Mouse (Mus musculus) 3T3-L1 (cell line): Measurements from ENCODE around the gene Gm49333.

ENCODE experiments used
- DNase-seq: peaks from one replicate; pipeline ENCODE4 v3.0.0-alpha.2; 2015; ENCODE audit warnings: low read depth, low spot score

The Gm49333 gene

DNA sequence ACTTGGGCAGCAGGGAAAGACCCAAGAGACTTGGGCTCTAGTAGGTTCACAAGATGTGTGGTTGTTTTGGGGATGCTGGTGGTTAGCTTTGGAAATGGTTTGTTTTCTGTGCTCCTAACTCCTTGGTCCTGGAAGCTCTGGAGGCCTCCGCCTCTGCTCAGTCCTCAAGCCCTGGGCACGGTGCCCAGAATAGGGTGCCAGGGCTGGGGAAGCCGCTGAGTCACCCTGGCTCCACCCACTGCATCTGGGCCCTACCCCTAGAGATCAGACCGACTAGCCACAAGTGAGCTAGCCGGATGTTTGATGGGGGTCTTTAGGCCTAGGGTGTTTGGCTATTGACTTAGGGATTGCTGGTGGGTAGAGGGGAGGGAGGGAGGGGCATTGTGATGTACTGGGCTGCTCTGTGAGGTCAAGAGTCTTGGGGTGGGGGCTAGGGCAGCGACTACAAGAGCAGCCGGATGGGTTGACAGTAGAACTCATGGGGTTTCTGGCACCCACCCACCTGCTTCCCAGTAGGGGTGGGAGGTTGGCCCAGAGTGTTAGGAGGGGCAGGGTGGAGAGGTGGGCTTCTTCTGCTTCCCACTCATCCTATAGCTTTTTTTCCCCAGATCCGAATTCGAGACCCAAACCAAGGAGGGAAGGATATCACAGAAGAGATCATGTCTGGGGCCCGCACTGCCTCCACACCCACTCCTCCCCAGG lies 66.7 kb downstream of the Gm49333 start:
- peak; percentile 98 for DNase-seq

DNA sequence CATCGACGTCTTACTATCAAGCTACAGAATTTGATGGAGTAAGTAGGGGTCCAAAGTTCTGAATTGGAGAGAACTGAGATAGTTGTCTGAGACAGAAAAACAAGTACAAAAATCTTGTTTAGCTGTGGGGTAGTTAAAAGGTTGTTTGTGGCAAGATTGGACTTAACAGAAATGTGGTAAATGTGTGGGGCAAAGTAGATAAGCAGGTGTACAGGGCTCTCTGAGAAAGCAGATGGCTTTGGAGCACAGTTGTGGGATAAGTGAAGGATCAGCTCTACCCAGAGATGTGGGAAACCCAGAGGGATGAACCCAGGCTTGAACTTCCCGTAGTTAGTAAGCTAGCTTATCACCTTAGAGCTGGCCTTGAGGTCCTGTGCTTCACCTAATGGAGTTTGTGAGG lies 79.4 kb downstream of the Gm49333 start:
- no peak for DNase-seq

DNA sequence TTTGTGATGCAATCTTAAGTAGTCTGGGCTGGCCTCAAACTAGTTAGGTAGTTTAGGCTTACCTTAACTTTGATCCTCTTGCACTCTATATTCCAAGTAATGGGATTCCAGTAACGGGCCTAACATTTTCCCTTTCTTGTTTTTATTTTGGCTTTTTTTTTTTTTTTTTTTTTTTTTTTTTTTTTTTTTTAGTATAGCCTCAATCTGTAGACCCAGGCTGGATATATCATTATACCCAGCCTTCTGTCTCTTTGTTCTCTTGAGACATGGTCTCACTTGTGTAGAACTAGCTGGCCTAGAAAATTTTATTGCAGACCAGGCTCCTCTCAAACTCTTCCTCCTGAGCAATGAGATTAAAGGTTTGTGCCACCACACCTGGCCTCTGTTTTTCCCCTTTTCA lies 80.2 kb downstream of the Gm49333 start:
- no peak for DNase-seq

DNA sequence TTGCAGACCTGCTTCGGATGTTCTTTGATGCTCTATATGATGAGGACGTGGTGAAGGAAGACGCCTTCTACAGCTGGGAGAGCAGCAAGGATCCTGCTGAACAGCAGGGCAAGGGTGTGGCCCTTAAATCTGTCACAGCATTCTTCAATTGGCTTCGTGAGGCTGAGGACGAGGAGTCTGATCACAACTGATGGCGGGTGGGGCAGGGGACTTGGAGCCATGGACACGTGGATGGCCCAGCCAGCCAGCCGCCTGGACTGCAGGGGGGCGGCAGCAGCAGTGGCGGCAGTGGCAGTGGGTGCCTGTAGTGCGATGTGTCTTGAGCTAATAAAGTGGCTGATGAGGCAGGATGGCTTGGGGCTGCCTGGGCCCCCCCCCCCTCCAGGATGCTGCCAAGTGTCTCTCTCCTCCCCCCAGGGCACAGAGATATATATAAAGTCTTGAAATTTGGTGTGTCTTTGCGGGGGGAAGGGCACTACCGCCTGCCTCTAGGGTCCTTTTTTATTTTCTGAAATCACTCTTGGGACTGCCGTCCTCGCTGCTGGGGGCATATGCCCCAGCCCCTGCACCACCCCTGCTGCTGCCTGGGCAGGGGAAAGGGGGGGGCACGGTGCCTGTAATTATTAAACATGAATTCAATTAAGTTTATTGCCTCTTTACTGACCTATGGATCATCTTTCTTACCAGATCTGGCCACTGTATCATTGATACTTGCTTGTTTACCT lies 81.0 kb downstream of the Gm49333 start:
- DNase-seq, result no peak

DNA sequence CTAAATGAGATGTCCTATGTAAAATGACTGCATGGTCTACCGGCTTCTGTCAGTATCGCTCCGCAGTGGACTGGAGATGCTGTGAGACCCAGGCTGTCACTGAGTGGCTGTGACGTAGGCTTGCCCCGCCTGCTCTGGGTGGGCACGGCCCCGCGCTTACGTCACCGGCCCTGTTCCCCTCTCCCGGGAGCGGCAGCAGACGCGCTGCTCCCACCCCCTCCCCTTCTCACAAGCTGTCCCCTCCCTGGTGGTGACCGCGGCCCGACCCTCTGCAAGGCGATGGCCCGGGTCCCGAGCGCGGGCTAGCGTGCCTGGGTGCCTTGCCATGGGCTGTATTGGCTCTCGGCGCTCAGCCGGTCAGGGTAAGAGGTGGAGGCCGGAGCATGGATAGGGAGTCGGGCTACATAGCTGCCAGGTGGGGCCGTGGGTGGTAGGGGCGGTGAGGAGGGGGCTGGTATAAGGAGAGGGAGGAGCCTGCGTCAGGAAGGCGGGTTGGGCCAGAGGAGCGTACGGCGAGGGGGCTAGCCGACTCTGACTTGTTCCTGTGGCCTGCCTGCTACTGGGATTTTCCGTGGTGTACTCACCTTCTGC lies 81.8 kb downstream of the Gm49333 start, which contains the start of gene Fam131a:
Gene Fam131a, plus strand, starts transcription at position 131 of the 591 bp plus-strand sequence.
- DNase-seq, result peak; percentile 40

DNA sequence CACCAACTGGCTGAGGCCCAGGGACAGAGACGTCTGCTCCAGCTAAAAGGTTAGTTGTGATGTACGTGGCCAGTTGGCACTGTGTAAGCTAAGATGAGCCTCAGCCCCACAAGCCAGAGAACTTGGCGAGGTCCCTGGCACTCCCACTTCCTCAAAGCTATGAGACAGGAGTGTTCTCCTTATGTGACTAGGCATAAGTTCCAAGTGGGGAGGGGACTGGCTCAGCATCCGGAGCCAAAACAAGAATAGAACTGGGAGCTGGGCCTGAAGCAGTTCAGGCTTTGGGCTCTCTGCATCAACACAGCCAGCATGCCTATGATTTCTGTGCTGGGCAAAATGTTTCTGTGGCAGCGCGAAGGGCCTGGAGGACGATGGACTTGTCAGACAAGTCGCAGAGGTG lies 83.4 kb downstream of the Gm49333 start:
- peak; percentile 51 for DNase-seq
